Mouse (Mus musculus): ENCODE results near the gene Frmpd3. TPM values are rescaled to one million over a fixed set of nuclear protein-coding genes. Genes with fewer than 3 reads are reported as not detected.
A peak's percentile ranks its signal among the peaks of the same experiment; 100 is the strongest.

Frmpd3 gene
- polyA plus RNA-seq, 1 experiment: 0.11 TPM

GRCm38 (mm10) chrX:140406079-140406478, 64.0 kb downstream of the Frmpd3 start:
- WGBS: 31% methylated on average over 4 of the region's 4 CpGs
- no peaks in the 10 kb centered on the region for H3K4me1 ChIP-seq (ENCODE audit: control insufficient read depth, insufficient read depth, low read length)
- DNase-seq: no peak
- no peak overlapping the region for H3K4me3 ChIP-seq (replicated peaks; ENCODE audit: extremely low read depth, low read depth, low read length)
- TF ChIP-seq CTCF (IDR thresholded peaks at IDR 0.05; ENCODE audit: insufficient read depth, low read length) (no peak), POLR2A (IDR thresholded peaks at IDR 0.05; ENCODE audit: borderline replicate concordance, extremely low read depth, low read depth, low read length) (no peak)

GRCm38 (mm10) chrX:140406501-140406900, 64.4 kb downstream of the Frmpd3 start:
- DNase-seq: peak; percentile 5
- TF ChIP-seq POLR2A (IDR thresholded peaks at IDR 0.05; ENCODE audit: borderline replicate concordance, extremely low read depth, low read depth, low read length) (no peak), CTCF (IDR thresholded peaks at IDR 0.05; ENCODE audit: insufficient read depth, low read length) (no peak)
- Histone ChIP-seq H3K4me1 (ENCODE audit: control insufficient read depth, insufficient read depth, low read length) (no peaks in the 10 kb centered on the region), H3K4me3 (replicated peaks; ENCODE audit: extremely low read depth, low read depth, low read length) (no peak overlapping the region)

GRCm38 (mm10) chrX:140407593-140407992, 65.5 kb downstream of the Frmpd3 start:
- Histone ChIP-seq H3K4me1 (ENCODE audit: control insufficient read depth, insufficient read depth, low read length) (no peaks in the 10 kb centered on the region), H3K4me3 (replicated peaks; ENCODE audit: extremely low read depth, low read depth, low read length) (no peak overlapping the region)
- no peak for DNase-seq
- no peak for TF ChIP-seq CTCF (IDR thresholded peaks at IDR 0.05; ENCODE audit: insufficient read depth, low read length)
- no peak for TF ChIP-seq POLR2A (IDR thresholded peaks at IDR 0.05; ENCODE audit: borderline replicate concordance, extremely low read depth, low read depth, low read length)
- WGBS: 71% methylated on average over 5 of the region's 5 CpGs

GRCm38 (mm10) chrX:140418467-140418866, 76.4 kb downstream of the Frmpd3 start:
- no peak for DNase-seq
- TF ChIP-seq POLR2A (IDR thresholded peaks at IDR 0.05; ENCODE audit: borderline replicate concordance, extremely low read depth, low read depth, low read length) (no peak), CTCF (IDR thresholded peaks at IDR 0.05; ENCODE audit: insufficient read depth, low read length) (no peak)
- no peaks in the 10 kb centered on the region for H3K4me1 ChIP-seq (ENCODE audit: control insufficient read depth, insufficient read depth, low read length)
- 84% methylated on average over 4 of the region's 4 CpGs for WGBS
- H3K4me3 ChIP-seq (replicated peaks; ENCODE audit: extremely low read depth, low read depth, low read length): no peak overlapping the region

- DNase-seq: no peak
- H3K4me1 ChIP-seq (ENCODE audit: control insufficient read depth, insufficient read depth, low read length): no peaks in the 10 kb centered on the region
- no peak overlapping the region for H3K4me3 ChIP-seq (replicated peaks; ENCODE audit: extremely low read depth, low read depth, low read length)
- WGBS: 76% methylated on average over 4 of the region's 4 CpGs
- no peak for TF ChIP-seq CTCF (IDR thresholded peaks at IDR 0.05; ENCODE audit: insufficient read depth, low read length)
- no peak for TF ChIP-seq POLR2A (IDR thresholded peaks at IDR 0.05; ENCODE audit: borderline replicate concordance, extremely low read depth, low read depth, low read length)
These were observed 85.1 kb downstream of the Frmpd3 start for GRCm38 (mm10) chrX:140427124-140427523.

GRCm38 (mm10) chrX:140428252-140428651, 86.2 kb downstream of the Frmpd3 start:
- WGBS: 69% methylated on average over 8 of the region's 8 CpGs
- DNase-seq: peak; percentile 16
- TF ChIP-seq CTCF (IDR thresholded peaks at IDR 0.05; ENCODE audit: insufficient read depth, low read length) (0 out of 2 replicates have a peak, but pooled peaks have one; percentile 8), POLR2A (IDR thresholded peaks at IDR 0.05; ENCODE audit: borderline replicate concordance, extremely low read depth, low read depth, low read length) (no peak)
- H3K4me1 ChIP-seq (ENCODE audit: control insufficient read depth, insufficient read depth, low read length): no peaks in the 10 kb centered on the region
- no peak overlapping the region for H3K4me3 ChIP-seq (replicated peaks; ENCODE audit: extremely low read depth, low read depth, low read length)

- TF ChIP-seq CTCF (IDR thresholded peaks at IDR 0.05; ENCODE audit: insufficient read depth, low read length) (no peak), POLR2A (IDR thresholded peaks at IDR 0.05; ENCODE audit: borderline replicate concordance, extremely low read depth, low read depth, low read length) (no peak)
- no peak for DNase-seq
- Histone ChIP-seq H3K4me1 (ENCODE audit: control insufficient read depth, insufficient read depth, low read length) (no peaks in the 10 kb centered on the region), H3K4me3 (replicated peaks; ENCODE audit: extremely low read depth, low read depth, low read length) (no peak overlapping the region)
- 62% methylated on average over 5 of the region's 5 CpGs for WGBS
These were observed 87.9 kb downstream of the Frmpd3 start for GRCm38 (mm10) chrX:140429985-140430384.

- WGBS: 85% methylated on average over 12 of the region's 12 CpGs
- Histone ChIP-seq H3K4me1 (ENCODE audit: control insufficient read depth, insufficient read depth, low read length) (no peaks in the 10 kb centered on the region), H3K4me3 (replicated peaks; ENCODE audit: extremely low read depth, low read depth, low read length) (no peak overlapping the region)
- DNase-seq: no peak
- TF ChIP-seq POLR2A (IDR thresholded peaks at IDR 0.05; ENCODE audit: borderline replicate concordance, extremely low read depth, low read depth, low read length): no peak
- TF ChIP-seq CTCF (IDR thresholded peaks at IDR 0.05; ENCODE audit: insufficient read depth, low read length): no peak
These were observed 88.4 kb downstream of the Frmpd3 start for GRCm38 (mm10) chrX:140430506-140430905.

GRCm38 (mm10) chrX:140431981-140432380, 89.9 kb downstream of the Frmpd3 start:
- TF ChIP-seq CTCF (IDR thresholded peaks at IDR 0.05; ENCODE audit: insufficient read depth, low read length) (no peak), POLR2A (IDR thresholded peaks at IDR 0.05; ENCODE audit: borderline replicate concordance, extremely low read depth, low read depth, low read length) (no peak)
- no peaks in the 10 kb centered on the region for H3K4me1 ChIP-seq (ENCODE audit: control insufficient read depth, insufficient read depth, low read length)
- no peak for DNase-seq
- no peak overlapping the region for H3K4me3 ChIP-seq (replicated peaks; ENCODE audit: extremely low read depth, low read depth, low read length)
- WGBS: 86% methylated on average over 15 of the region's 15 CpGs

- Histone ChIP-seq H3K4me1 (ENCODE audit: control insufficient read depth, insufficient read depth, low read length) (no peaks in the 10 kb centered on the region), H3K4me3 (replicated peaks; ENCODE audit: extremely low read depth, low read depth, low read length) (no peak overlapping the region)
- 86% methylated on average over 11 of the region's 11 CpGs for WGBS
- no peak for TF ChIP-seq CTCF (IDR thresholded peaks at IDR 0.05; ENCODE audit: insufficient read depth, low read length)
- no peak for TF ChIP-seq POLR2A (IDR thresholded peaks at IDR 0.05; ENCODE audit: borderline replicate concordance, extremely low read depth, low read depth, low read length)
- DNase-seq: no peak
These were observed 90.7 kb downstream of the Frmpd3 start for GRCm38 (mm10) chrX:140432786-140433185.
